Mouse (Mus musculus) CD4-positive, CD25-positive, alpha-beta regulatory T cell, adult 2 months (primary cell): ENCODE measurements at regions not wholly inside any gene's neighbourhood (a gene's known extent, or its start where the extent isn't known, plus 50 kb on each side); places are given as distances from the start of the nearest gene placed in this dataset.

Experiments used
- DNase-seq: peaks from one replicate; pipeline ENCODE4 v3.0.0-alpha.2; 2012; ENCODE audit warnings: low read depth, low spot score

DNA sequence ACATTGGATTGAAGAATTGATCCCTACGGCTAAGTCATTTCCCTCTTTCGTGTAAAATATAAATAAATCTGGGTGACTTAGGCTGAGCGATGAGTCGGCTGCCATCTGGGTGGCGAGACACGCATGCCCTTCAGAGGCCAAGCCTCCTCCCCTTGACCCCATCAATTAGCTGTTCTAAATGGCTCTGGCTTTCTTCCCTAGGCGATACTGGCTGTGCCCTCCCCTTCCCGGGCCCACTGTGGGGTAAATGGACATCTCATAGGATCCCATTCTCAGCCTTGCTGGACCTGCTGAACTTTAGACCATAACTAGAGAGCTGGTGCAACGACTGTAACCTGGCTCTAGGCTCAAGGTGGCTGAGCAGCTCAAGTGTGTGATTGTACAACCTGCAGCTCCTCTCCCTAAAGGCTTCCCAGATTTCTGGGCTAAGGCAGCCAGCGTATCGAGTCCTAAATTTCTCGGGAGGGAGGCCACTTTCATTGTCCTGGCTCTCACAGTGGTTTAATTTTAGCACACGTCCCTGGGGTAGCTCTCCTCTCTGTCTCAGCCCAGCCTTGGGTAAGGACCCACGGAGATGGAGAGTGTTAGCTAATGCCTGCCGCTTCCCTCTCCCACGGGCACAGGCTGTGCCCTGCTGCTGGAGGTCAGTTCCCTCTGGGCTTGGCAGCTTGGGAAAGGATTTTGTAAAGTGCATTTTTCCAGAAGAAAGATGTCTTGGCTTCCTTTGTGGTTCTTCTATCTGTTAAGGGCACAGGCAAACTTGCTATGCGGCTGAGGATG lies 80.7 kb upstream of the Zc3h12a start:
- no peak for DNase-seq

DNA sequence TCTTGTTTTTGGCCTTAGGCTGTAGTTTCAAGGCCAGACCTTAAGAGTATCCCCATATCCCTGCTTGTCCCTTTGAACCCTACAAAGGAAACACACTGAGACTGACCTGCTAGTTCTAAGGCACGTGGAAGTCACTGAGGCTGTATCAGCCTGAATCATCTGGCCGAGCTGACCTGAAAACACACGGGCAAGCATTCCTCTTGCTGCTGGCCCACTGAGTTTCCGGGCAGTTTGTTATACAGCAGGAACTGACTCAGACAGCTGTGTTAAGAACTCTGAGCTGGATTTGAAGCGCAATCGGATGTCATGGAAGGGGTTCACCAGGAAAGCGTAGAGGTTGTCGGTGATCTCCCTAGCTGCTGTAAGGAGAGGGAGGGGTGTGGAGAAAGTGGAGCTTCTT lies 75.9 kb upstream of the Zc3h12a start:
- no peak for DNase-seq

- no peak for DNase-seq
Observed at GRCm38 (mm10) chr4:125201638-125202325, 74.1 kb upstream of the Zc3h12a start.

DNA sequence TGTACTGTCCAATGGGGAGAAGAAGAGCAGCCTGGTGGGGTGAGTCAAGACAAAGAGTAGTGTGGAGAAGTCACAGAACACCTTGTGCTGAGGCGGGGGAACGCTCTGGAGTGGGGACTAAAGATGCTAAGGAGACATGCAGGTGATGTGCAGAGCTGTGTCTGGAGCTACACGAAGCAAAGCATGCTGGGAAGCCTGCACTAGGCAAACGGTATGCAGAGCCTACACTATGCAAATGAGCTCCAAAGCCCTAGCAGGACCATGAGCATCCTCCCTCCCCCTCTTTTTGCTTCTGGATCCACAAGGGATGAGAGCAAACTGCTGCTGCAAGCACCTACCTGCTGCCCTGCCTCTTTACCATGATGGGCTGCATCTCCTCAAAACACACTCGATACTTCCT lies 73.1 kb upstream of the Zc3h12a start:
- DNase-seq = no peak

- DNase-seq = no peak
Observed at GRCm38 (mm10) chr4:125199281-125199680, 71.6 kb upstream of the Zc3h12a start.

DNA sequence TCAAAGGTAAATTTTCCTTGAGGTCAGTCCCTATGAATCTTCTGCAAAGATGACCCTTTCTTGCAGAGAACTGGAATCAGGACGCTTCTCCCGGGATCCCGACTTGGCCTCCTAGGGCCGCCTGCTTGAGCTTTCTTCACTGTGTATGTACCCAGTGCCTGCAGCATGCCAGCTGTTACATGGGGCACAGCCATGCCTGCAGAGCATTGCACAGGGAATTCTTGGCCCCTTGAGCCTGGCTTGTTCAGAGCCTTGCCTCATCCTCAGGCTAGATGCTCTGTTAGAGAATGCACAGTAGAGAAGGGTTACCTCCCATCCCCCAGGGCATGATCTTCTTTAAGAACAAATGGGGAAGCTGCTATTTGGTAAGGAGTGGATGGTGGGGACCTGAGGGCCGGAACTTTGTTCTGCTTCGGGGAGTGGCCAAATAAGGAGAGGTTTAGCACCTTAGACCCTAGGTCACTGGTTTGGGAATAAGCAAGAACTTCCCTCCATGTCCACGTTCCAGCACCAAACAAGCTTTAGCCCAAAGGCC lies 68.3 kb upstream of the Zc3h12a start:
- DNase-seq = no peak

DNA sequence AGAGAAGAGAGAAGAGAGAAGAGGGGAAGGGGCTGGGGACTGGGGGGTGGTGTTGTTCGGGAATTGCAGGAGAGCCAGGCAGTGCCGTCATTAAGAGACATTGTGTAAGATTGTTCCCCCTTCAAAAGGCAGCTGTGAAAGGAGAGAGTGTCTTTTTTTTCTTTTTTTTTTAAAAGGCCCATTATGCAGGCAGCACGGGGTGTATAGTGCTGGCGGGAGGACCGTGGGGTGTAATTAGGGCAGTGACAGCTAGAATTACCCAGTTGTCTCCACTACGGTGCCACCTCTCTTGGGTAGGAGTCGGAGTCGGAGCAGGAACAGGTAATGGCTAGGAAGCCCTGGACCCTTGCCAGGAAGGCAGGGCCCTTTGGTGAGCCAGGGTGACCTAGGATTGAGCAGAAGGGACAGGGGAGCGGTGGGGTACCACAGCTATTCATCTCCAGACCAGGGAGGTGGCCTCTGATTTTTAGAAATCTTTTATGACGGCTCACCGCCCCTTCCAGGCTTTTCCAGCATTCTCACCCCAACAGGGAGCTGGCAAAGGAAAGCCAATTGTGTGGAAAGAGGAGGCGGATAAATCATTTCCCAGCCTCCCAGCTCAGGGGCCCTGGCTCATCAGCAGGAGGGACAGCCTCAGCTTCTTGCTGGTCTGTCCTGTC lies 67.2 kb upstream of the Zc3h12a start:
- DNase-seq = no peak

DNA sequence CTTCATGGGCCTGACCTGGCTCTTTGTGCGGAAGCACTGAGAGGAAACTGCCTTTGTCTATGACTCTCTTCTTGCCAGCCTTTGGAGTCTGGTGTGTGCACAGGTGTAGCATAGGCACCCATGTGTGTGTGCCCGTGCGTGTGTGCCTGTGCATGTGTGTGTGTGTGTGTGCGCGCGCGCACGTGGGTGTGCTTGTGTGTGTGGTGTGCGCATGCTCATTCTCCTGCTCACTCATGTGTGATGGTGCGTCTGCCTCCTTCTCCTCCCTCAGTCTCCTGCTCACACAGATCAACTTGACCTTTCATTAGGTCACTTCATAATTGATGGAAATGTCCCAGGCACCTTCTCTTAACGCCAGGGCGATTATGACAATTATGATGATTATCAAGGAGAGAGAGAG lies 66.7 kb upstream of the Zc3h12a start:
- no peak for DNase-seq

DNA sequence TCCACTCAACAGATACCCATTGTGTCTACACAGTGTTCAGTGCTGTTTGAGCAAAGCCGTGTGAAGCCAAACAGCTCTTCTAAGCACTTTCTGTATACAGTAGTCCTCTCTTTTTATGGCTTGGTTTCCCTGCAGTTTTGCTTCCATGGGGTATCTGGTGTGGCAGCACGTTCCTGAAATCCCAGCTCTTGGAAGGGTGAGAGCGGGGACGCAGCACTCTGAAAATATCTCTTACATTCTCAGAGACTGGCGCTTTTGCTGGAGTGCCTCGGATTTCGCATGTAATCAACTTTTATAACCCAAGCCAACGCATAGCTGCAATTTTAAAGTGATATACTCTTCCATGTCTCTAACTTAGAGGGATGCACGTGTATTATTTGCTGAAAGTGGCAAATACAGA lies 64.0 kb upstream of the Zc3h12a start:
- no peak for DNase-seq

DNA sequence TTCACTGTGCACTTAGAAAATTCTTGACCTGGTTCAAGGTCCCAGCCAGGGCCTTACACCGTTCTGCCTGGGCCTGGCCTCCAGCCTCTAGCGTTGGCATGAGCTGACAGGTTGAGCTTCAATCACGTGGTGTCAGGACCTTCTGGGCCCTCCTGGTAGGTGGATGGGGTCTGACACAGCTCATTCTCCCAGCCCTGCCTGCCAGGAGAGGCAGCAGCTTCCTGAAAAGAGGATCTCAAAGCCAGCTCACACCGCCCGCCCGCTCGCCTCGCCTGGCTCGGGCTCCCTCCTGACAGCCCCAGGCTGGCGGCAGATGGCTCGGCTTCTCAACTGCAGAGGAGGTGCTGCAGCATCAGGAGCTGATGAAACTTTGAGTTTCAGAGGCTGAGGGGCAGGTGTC lies 63.4 kb upstream of the Zc3h12a start:
- DNase-seq = no peak

- no peak for DNase-seq
Observed at GRCm38 (mm10) chr4:125189971-125190370, 62.3 kb upstream of the Zc3h12a start.

DNA sequence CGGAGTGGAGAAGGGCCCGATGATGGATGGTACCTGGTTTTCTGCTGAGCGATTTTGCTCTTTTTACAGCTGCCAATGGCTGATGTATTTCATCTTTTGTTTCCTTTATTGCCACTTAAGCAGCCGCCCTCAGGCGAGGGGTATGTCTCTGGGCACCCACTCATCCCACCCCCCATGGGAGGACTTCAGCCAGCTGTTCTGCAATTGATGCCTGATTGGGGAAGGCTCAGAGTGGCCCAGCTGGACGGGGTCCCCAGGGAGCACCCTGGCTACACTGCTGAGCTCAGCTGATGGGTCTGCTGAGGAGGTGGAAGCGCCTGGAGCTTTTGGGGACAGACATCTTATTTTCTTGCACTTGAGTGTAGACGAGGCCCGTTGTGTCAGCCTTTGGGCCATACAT lies 58.6 kb upstream of the Zc3h12a start:
- DNase-seq = no peak

DNA sequence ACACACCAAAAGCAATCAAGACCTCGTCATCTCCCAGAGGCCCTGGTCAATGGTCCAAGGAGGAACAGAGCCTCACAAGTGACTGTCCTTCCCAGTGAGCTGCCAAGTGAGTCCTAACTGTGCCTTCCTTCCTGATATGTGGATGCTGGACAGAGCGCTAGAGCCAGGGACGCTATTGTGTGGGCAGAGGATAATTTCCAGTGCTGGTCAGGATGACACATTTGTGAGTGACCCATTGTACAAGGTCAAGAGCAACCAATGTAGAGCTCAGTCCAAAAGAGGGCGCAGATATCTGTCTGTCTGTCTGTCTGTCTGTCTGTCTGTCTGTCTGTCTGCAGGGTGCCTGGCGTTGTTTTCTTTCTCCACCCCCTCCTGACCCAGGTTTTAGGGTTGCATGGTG lies 57.4 kb upstream of the Zc3h12a start:
- DNase-seq = no peak

DNA sequence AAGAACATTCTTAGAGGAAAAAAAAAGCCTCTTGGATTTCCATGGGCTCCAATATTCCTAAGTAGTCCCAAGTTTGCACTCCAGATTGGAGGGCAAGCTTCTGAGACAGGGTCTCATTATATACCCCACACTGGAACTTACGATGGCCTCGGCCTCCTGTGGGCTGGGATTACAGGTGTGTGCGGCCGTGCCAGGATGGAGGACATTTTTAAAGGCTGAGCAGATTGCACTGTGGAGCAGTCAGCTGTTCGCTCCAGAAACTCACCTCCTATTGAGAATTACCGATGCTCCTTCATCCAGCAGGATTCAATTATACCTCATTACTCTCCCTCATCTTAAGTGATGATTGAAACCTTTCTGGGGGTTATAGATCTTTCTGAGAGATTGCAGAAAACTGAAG lies 53.3 kb upstream of the Zc3h12a start:
- DNase-seq = no peak

DNA sequence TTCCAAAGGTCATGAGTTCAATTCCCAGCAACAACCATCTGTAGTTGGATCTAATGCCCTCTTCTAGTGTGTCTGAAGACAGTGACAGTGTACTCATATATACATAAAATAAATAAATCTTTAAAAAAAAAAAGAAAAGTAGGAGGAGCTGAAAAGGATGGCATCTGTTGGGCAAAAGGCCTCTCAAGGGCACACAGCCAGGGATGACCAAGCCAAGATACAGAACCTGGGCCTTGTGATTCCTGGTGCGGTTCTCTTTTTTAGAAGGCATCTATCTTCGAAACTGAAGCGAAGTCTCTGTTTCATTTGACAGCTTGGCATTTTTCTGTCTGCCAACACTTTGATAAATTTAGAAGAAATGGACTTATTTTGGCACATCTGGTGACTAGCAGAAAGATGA lies 50.9 kb upstream of the Zc3h12a start:
- no peak for DNase-seq

DNA sequence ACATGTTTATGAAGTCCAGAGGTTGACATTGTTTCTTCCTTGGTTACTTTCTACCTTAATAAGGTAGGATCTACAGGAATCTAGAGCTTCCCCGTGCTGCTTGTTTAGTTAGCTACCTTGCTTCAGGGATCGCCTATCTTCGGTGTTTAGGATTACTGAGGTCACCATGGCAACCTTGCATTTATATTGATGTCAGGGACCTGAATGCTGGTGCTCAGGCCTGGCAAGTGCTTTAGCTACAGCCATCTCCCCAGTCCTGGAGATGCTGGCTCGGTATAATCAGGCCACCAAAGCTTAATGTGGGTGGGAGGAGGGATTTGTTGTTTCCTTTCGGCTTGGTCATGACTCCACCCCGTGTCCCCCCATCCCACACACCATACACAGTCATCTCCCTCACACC lies 50.0 kb upstream of the Zc3h12a start:
- DNase-seq = no peak
